Mouse (Mus musculus): ENCODE data around the gene Selenow. TPM values are rescaled to one million over a fixed set of nuclear protein-coding genes. Genes with fewer than 3 reads are reported as not detected.

Gene Selenow
- total RNA-seq, 2 experiments from 2014 or later, result 1,670 to 1,760 TPM

DNA sequence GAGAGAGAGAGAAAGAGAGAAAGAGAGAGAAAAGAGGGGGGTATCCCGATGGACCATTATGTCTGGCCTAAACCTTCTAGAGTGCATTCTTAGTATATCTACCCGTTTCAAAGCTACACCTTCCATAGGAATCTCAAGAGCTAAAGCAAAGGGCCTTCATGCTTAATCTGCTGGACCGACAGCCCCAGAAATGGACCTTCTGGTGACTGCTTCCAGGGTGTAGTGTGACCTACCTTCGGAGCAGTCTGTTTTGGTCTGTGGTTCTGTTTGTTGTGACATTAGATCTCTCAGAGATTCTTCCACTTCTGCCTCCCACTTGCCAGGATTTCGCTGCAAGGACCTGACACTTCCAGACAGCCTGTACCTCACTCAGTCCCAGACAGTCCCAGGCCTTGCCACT, 11.7 kb downstream of the Selenow start:
- DNase-seq (ENCODE audit: extremely low spot score in 1 of 2, low spot score in 1 of 2), result no peak

DNA sequence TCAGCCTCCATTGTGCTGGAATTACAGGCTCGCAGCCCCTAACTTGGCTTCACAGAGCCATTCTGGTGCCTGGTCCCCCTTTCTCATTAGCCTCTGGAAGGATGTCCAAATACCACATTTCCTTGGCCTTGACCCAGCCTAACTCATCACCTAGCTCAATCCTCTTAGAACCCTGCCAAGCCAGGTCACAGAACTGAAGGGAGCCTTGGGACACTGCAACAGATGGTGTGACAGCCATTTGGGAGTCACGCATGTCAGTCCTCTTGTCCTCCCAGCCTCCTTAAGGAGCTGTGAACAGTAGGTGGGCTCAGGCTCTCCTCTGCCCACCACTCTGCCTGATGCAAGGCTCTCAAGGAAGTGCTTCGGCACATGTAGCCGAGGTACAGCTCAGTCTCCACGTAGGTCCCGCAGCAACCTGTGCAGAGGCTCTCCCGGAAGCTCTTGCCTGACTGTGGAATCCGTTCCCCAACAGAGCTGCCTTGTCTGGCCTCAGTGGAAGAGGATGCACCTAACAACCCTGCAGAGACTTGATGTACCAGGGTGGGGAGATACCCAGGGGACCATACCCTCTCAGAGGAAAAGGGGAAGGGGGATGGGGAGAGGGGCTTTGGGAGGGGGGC, 14.1 kb downstream of the Selenow start:
- no peak for DNase-seq (ENCODE audit: extremely low spot score in 1 of 2, low spot score in 1 of 2)

DNA sequence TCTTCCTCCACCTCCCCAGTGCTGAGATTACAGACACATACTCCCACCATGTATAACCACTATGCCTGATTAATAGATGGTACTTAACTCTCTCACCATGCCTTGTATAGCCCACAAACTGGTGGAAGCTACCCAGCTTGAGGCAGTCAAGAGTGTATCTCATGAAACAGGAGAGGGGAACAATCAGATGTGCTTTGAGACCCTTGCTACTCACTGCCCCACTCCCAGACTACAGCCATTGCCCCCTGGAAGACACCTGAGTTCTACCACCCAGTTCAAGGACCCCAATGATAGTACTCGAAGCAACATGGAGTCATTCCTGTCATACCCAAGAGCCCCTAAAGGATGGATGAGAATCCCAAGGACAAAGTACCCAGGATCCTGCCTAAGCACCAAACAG, 15.6 kb downstream of the Selenow start:
- DNase-seq (ENCODE audit: extremely low spot score in 1 of 2, low spot score in 1 of 2), result no peak

DNA sequence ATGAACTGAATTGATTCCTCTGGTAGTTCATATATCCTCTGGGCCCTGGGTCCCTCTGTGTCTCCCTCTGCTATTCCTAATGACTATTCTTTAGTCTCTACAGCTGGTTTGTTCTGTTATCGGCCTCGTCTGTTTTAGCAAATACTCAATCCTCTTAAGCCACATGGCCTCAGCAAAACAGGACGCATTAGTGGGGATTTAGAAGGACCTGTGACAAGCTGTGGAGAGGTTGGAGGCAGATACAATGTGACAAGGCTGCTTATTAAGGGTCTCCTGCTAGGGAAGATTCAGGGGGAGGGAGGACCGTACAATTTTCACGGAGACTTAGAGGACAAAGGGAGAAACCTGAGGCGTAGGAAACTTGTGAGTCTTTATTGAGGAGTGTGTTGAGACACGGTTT, 16.3 kb downstream of the Selenow start:
- DNase-seq (ENCODE audit: extremely low spot score in 1 of 2, low spot score in 1 of 2), result no peak

DNA sequence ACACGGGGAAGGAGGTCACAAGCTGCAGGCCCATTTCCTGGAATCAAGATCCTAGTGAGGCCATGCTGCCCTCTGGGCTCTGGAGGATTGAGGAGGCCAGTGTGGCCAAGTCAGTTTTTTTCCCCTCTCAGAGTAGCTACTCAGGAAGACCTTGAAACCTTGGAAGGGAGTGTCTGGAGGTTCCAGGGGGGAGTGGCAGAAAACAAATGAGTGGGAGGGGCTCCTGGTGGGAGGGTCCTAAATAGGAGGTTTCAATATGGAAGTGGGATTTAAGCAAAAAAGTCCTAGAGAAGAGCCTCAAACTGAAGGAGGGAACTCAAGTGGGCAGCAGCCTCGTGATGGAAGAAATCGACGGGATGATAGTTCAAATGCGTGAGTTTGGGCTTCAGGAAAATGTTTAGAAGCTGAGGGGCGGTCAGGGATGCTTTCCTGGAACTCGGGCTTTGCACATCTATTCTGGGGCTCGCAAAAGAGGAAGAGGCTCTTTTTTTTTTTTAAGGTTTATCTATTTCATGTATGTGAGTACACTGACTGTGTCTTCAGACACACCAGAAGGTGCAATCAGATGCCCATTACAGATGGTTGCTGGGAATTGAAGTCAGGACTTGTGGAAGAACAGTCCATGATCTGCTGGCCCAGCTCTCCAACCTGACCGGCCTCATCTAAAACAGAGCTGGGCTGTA, 20.7 kb downstream of the Selenow start:
- no peak for DNase-seq (ENCODE audit: extremely low spot score in 1 of 2, low spot score in 1 of 2)

DNA sequence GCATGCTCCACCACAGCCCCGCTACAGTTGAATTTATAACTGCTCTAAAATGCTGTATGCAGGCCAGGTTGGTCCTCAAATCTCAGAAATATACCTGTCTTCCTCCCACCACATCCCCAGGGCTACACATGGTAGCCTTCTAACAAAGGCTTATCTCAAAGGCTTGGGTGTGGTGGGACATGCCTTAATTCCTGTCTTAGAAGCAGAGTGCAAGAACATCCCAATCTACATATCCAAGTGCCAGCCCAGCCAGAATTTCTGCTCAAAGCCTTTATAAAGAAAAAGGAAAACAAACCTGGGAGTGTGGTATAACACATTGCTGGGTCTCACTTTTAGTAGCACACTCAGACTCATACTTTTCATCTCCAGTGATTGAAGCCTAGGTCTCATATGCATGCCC, 28.0 kb downstream of the Selenow start:
- DNase-seq (ENCODE audit: extremely low spot score in 1 of 2, low spot score in 1 of 2), result no peak

DNA sequence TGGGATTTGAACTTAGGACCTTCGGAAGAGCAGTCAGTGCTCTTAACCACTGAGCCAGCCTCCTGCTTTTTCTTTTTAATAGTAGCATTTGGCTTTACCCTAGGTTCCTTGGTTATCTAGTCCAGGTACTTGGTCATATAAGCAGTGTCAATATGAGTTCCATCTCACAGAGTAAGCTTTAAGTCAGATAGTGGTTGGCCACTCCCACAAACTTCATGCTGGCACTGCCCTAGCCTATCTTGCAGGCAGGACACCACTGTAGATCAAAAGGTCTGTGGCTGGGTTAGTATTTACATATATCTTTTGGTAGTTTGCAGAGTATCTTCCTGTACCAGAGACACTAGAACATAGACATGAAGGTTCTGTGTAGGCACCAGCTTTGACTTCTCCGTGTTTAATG, 38.1 kb downstream of the Selenow start:
- DNase-seq (ENCODE audit: extremely low spot score in 1 of 2, low spot score in 1 of 2), result no peak

DNA sequence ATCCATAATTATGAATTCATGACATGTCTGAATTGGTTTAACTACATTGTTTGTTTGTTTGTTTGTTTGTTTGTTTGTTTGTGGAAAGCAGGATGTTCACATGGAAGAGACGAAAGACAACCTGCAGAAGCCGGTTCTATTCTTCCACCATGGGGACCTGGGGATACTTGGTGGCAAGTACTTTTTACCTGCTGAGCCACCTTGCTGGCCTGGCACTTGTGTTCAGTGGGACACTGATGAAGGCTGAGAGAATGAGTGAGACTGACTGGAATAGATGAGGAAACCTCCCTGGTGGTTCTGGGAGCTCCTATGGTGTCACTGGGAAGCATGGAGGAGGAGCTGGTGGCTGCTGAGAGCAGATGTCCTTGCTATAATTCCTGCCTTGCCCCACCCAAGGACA, 39.9 kb downstream of the Selenow start, which contains the start of gene Crxos:
Gene Crxos, plus strand, starts transcription at position 301 of the 400 bp plus-strand sequence.
- no peak for DNase-seq (ENCODE audit: extremely low spot score in 1 of 2, low spot score in 1 of 2)

DNA sequence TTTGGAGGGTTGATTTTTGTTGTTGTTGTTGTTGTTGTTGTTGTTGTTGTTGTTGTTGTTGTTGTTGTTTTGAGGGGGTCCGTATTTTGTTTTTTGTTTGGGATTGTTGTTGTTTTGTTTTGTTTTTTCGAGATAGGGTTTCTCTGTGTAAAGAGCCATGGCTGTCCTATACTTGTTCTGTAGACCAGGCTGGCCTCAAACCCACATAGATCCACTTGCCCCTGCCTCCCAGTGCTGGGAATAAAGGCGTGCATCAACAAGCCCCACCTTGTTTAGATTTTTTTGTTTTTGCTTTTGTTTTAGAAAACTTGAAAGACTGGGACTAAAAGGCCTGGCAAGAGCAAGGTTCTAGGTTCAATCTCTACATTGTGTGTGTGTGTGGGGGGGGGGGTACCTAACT, 40.4 kb downstream of the Selenow start:
- DNase-seq (ENCODE audit: extremely low spot score in 1 of 2, low spot score in 1 of 2), result no peak

DNA sequence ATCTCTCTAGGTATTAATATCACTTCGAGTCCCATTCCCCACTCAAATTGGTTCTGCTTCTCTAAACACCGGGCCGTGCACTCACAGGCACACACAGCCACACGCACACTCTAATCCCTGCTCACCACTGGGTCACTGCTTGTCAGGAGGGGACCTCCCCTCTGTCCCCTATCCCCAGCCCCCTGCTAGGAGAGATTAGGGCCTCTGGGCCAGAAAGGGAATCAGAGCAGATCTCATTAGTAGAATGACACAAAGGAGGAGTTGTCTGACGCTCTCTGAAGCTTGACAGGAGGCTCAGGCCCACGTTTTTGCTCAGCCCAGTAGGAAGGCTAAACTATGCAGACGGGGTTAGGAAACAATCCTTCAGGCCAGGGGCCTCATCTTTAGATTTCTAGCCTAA, 40.8 kb downstream of the Selenow start:
- no peak for DNase-seq (ENCODE audit: extremely low spot score in 1 of 2, low spot score in 1 of 2)

DNA sequence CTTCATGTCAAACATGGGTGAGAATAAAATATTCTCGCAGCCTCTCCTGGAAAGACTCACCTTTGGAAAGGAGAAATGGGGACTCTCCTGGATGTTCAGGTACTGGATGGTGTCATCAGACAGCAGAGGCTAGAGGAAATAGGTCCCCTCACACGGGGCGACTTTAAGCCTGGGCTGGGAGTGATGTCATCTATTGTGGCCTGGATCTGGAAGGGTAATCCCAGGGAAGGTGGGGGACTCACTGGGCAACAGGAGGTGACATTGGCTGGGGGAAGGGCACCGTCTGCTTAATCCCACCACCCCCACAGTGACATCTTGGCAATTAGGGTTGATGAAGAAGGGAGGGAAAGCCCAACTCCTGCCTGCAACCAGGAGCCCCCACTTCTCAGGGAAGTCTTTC, 42.4 kb downstream of the Selenow start, which contains the start of gene Crx:
Gene Crx, minus strand, starts transcription at position 213 of the 400 bp plus-strand sequence.
- no peak for DNase-seq (ENCODE audit: extremely low spot score in 1 of 2, low spot score in 1 of 2)

Other genes starting within 250 kb of the Selenow start
- not detected for gene Obox5, start 172.3 kb downstream of the Selenow start, total RNA-seq (2021)
- not detected for gene Obox6, start 82.7 kb downstream of the Selenow start, total RNA-seq (2021)
- gene Crx, start 42.4 kb downstream of the Selenow start, total RNA-seq (2021), result not detected
- gene Crxos, start 39.8 kb downstream of the Selenow start, total RNA-seq (2021), result not detected
- gene Nop53, start 23.7 kb upstream of the Selenow start, total RNA-seq (2021), result 100 to 1,000 TPM; 118 to 133 TPM
- gene Ehd2, start 45.2 kb upstream of the Selenow start, total RNA-seq (2021), result 1 to 10 TPM; 4.5 to 5.5 TPM
- gene Bicra, start 125.5 kb upstream of the Selenow start, total RNA-seq (2021), result 10 to 100 TPM; 15.9 to 23.2 TPM
- gene Zfp541, start 139.4 kb upstream of the Selenow start, total RNA-seq (2021), result under 1 TPM; 0.44 to 0.66 TPM
- gene Napa, start 176.1 kb upstream of the Selenow start, total RNA-seq (2021), result 100 to 1,000 TPM; 282 to 301 TPM
- gene Kptn, start 197.5 kb upstream of the Selenow start, total RNA-seq (2021), result 10 to 100 TPM; 32.3 to 37.8 TPM
- 100 to 1,000 TPM; 294 to 322 TPM for gene Slc8a2, start 207.4 kb upstream of the Selenow start, total RNA-seq (2021)